Mouse (Mus musculus): ENCODE results near the gene Cpne4.

GRCm38 (mm10) chr9:104890517-104890916 is 343.4 kb downstream of the Cpne4 start:
- TF ChIP-seq CTCF (IDR thresholded peaks at IDR 0.05; ENCODE audit: low read depth, low read length) (no peak), EP300 (IDR thresholded peaks at IDR 0.05; ENCODE audit: insufficient read depth, low read depth, low read length) (no peak), POLR2A (IDR thresholded peaks at IDR 0.05; ENCODE audit: insufficient read depth, low read length) (no peak)

Measured in ES-Bruce4 (cell line).